Mouse (Mus musculus) lung, postnatal 4 days (tissue): ENCODE results near the gene Kidins220.
A peak's percentile ranks its signal among the peaks of the same experiment; 100 is the strongest.

Experiments used
- DNase-seq, 2 experiments: peaks; one replicate each; pipeline ENCODE4 v3.0.0; 2021

Gene Kidins220

DNA sequence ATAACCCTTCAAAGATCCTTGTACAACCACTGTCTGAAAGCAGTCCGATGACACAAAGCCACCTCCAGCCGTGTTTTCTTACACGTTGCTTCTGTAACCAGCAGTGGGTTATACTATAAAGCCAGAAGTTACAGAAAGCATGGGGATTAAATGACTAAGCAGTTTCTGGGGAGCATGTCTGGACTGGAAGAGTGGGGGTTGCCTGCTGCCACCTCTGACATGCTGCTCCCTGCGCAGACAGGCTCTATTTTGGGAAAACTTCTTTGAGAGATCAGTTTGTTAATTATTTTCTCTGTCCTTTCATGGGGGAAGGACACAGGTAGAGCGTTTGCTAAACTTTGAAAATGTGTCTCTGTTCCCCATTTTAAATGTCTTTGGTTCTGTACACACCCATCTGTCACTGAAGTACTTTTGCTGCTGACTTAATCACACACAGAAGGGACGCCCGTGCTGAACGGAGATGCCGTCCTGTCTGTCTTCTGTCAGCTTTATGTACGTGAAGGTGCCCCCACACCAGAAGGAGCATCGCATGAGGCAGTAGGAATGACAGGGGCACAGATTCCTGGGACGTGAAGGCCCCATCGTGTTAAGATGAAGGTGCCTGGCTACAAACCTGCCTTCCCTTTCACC is 11.2 kb upstream of the Kidins220 start:
- no peak for DNase-seq

DNA sequence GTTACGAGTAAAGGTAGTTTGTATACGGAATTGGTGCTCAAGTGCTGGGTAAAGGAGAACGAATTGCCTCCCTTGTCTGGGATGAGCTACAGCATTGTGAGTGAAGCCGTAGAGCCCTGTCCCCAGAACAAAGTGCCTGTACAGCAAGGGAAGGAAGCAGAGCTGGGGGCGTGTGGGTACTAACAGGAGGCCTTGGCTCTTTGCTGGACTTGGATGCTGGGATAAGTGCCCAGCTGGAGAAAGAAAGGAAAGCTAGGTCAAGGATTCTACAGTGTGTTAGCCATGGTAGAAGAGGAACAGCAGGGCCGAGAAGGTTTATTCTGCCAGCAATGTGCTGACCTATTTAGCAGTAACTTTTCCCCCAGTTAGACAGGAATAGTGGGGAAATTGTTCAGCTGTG is 9.3 kb upstream of the Kidins220 start:
- no peak for DNase-seq

DNA sequence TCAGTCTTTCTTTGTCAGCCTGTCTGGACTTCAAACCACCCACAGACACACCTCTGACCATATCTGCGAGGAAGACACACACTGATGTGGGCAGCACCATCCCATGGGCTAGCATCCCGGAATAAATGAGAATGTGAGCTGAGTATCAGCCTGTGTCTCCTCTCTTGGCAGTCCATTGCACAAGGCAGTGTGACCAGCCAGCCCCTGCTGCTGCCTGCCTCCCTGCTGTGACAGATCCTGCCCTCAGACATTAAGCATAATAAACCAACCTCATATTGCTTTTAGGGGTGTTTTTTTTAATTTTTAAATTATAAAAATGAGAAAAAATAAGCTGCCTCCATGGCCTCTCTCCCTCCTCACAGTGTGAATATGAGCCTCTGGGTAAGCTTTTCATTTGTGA is 8.7 kb upstream of the Kidins220 start:
- DNase-seq: no peak

DNA sequence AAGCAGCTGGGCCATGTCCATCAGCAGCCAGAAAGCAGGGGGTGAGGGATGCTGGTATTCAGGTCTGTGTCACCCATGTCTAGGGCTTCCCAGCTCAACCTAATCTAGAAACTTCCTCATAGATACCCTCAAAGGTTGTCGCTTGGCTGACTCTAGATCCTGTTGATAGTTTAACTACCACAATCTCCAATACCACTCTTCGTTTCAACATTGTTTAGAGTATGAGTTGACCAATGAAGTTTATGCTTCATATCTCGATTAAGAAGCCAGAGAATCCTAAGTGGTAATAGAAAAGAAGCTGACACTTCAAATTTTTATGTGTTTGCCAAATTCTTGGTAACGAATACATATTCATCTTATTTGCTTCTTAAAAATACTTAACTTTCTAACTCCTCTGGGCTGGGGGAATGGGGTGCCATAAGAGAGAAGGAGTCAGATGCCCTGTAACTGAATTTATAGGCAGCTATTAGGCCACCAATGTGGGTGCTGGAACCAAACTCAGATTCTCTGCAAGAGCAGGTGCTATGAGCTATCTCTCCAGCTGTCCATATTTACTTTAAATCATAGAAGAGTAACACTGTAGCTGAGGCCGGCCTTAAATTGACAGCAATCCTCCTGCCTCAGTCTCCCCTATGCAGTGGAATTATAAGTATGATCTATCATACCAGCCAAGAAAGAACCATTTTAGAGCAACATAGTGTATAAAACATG is 3.1 kb upstream of the Kidins220 start:
- DNase-seq: no peak

DNA sequence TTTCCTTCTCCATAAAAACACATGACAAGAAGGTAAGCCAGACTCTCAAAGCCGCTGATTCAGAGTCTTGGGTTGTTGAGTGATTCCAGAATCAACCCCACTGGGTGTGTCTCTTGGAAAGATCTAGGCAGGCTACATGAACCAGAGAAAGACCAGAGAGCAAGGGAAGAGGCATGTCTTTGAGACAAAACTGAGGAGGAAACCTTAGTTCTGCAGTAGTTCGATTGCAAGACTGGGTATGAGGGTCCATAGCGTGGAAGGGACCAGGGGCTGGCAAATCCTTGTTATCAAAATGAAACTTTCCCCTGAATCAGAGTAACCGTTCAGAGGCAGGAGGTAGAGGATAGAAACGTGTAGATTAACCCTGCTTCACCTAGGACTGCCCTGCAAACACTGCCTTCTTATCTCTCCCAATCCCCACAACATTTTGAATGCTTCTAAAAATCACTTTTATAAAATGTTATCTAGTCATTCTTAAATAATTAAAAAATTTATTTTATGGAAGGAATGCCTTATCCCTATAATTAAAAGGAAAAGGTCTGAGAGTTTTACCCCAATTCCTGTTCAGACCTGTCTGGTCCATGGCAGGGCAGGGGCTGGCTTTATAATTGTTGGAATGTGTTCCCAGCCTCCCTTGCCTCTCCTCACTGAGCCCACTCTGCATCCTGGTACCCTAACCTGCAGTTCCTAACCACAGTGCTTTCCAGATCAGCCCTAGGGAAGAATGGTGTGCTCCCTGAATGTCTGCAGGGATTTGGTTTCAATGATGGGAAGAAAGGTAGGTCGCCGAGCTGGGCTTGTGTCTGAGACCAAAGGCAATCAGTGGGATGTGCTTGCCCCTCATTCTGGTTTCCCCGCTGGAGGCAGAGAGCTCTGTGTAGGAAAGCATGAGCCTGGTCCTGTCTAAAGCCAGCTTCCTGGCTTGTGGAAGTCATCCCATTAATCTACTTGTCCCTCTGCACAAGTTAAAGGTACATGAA is 2.1 kb upstream of the Kidins220 start:
- DNase-seq: no peak

DNA sequence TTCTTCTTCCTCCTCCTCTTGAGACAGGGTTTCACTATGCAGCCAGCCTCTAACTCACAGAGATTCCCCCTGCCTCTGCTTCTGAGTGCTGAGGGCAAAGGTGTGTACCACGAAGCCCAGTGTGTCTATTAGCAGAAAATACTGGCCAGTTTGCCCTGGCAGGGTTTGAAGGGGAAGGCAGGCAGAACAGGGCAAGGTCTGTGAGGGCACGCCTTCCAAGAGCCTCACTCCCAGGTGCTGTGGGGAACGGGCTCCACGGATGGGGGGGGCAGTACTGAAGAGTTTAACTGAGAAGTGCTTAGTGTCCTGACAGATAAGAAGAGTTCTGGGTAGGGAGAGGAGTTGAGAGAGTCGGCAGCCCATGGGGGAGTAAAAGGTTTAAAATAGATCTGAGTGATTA is 1.1 kb upstream of the Kidins220 start:
- DNase-seq: no peak

DNA sequence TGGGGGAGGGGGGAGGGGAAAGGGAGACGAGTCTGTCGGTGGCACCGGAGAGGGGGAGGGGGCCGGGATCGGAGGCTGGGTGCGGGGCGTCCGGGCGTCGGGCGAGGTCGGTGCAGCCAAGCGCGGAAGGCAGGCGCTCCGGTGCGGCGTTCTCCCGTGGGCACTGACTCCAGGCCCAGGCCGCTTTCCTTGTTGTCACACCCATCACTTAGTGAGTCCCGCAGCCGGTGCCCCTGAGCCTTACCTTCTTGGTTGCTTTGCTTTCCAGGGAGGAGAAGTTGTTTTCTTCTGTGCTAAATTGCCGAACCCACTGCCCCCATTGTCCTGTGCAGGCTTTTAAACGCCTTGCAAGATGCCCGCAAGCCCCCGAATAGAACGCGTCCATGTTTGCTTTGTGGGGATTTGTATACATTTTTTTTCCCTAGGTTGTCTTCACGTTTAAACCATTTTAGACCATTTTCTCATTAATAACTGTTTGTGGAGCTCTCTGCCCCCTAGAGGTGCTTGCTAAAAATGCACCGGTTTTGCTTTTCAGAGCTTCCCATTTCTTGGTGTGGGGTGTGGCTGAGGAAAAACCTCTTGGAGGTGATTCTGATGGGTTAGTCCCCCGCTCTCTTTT is 499 bp downstream of the Kidins220 start:
- peak in 1 of 2 experiments; percentile 73 for DNase-seq

DNA sequence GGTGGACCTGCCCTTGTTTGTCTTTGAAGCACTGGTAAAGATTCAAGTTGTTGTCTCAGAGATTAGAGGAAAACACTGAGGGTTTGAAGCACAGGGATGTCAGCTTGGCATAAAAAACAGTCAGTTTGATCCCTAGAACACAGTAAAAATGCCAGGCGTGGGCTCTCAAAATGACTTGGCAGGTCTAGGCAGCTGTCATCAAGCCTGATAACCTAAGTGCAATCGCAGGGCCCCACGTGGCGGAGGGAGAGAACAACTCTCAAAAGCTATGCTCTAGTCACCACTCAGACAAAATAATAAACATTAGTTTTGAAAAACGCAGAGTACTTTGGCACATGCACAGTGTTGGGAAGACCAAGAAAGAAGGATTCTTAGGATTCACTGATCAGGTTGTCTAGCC is 10.5 kb downstream of the Kidins220 start:
- no peak for DNase-seq

DNA sequence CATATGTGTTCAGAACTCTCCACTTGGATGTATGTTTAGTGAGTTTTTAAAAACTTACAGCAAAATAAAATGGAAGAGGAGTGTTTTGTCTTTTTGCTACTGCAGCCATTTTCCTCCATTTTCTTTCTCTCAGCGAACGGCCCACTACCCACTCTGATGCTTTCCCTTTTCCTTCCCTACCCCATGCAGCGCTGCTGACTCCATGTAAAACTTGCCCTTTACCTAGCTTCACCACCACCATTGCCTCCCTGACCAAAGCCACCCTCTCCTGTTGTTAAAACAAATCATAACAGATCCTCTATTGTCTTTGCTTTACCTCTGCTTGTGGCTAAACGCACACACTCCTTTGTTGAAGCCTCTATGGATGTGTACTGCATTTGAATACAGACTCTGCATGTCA is 20.6 kb downstream of the Kidins220 start:
- DNase-seq: no peak

DNA sequence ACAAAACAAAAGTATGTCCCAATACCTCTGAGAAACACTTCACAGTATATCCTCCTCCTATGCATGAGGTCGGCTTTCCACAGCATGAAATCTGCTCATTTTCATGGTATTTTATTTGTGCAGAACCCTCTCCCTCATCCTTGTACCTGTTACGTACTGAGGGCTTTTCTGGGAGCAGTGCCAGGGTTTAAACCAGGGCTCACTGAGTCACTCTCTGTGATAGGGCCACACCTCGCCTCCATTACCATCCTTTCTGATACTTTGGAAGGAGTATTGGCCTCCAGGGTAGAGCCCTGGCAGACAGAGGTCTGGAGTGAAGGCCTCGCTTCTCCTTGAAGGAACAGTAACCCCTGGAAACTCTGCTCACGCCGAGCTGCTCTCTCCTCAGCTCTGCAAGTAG is 30.6 kb downstream of the Kidins220 start:
- DNase-seq: no peak

DNA sequence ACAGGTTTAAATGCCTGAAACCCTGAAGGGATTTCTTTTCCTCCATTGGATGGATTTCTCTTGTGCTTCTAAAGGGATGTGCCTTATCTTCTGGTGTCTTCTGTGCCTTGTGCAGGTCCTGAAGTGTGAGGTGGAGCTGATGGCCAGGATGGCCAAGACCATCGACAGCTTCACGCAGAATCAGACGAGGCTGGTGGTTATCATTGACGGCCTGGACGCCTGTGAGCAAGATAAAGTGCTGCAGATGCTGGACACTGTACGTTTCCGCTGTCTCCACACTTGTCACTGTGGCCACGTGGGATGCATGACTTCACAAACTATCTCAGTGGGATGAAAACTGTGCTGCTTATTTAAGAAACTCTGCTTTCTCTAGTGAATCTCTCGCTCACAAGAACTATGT is 35.2 kb downstream of the Kidins220 start:
- no peak for DNase-seq

DNA sequence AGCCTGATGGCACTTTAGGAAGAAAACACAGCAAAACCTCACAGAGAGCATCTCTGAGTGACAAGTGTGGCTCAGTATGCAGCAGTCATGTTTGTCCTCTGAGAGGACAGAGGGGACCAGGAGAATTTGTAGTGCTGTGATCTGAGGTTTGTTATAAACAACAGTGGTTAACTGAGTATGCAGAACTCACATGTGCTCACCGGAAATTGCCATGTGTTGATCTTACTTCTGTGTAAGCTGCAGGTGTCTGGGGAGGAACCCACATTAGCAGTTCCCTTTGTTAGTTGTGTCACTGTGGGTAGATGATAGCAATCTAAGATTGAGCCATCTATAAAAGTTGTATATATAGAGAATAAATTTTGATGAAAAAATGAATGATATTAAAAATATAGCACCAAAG is 35.7 kb downstream of the Kidins220 start:
- no peak for DNase-seq

DNA sequence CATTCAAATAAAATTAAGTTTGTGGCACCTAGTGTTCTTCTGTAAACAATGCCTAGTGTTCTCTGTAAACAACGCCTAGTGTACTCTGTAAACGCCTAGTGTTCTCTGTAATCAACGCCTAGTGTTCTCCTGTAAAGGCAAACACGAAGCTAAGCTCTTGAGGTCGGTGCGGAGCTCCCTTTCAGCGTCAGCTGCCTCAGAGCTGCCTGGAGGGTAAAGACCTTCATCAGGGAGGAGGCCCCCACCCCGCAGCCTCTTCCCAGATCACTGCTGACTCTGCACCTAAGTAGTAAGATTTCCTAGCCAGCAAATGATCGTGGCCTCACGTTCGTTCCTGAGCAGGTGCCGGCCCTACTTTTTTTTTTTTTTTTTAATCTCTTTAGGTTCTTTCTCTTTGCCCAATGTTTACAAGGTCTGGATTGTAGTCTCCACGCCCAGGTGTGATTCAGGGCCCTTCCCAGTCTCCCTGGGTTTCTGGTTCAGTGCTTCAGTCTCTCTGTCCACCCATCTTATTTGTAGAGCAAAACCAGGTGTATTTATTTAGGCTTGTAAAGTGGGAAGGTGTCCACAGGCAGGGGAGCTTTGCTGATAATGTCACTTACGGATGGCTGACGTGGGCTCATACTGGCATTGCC is 37.1 kb downstream of the Kidins220 start:
- no peak for DNase-seq

DNA sequence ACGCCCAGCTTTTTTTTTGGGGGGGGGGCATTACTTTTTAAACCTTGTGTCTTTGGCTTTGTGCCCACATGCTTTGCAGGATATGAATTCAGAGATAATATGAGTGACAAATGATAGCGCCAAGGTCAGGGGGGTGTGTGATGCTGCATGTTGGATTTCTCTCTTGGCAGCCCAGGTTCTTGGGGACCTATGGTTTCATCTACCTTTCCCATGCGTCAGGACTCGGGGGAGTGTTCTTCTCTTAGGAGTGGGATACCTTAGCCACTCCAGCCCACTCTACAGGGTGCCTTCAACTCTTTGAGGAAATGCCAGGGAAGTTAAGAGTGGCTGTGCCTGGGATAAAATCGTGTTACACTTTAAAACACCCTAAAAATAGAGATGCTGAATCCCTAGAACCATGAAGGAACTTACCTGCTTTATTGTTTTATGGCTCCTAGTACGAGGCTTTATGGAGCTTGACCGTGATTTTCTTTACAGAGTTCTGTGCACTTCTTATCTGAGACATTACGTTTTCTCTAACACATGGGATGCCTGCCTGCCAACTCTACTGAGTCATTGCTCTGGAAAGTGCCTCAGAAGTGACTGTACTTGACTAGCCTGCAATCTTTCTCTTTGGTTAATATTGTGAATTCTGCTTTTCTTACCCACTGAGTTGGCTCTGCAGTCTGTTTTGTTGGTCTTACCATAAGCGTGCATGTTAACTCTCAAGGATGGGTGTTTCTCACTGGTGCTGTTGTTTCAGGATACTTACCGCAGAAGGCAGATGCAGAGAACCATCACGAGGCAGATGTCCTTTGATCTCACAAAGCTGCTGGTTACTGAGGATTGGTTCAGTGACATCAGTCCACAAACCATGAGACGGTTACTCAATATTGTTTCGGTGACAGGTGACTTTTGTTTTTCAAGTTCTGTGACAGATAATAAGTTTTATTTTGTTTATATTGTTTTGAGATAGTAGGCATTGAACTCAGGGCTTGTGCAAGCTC is 38.1 kb downstream of the Kidins220 start:
- DNase-seq: no peak

DNA sequence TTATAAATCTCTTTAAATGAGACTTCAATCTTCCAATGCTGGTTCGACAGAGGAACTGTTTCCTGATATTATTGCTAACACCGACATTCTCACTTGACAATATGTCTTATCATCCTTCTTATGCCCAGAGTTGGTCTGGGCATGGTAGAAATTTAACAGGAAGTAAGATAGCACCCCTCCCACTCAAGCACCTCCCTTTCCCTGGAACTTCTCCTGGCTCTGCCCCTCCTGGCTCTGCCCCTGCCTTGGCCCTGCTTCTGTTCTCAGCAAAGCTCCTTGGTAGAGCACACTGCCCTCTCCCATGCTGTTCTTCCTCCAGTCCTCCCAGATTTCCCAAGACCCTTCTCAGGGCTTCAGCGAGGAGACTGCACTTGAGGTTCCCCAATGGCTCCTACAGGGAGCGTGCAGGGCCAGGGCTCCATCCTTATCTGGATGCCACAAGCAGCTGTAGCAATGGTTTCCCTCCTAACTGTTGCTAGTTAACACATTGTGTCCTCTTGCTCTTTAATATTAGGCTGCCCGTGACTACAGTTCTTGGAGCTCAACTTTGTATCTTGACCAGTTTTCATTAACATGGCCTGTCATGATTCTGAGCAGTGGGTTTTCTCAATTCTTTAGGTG is 39.7 kb downstream of the Kidins220 start:
- DNase-seq: no peak

DNA sequence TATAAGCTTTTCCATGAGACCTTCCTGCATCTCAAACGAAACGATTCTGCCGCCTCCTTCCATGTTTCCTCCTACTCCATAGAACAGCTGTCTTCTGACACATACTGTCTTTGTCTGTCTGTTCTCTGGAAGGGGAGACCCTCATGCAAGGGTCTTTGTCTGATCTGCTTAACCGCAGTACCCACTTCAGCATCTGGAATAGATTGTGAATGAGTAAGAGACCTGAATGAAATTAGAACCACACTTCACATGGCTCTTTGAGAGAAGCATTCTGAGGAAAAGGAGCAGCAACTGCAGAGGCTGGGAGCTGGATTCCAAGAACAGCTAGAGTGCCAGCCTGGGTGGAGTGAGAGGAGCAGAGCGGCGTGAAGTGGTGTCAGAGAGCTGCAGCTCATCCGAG is 40.2 kb downstream of the Kidins220 start:
- no peak for DNase-seq

DNA sequence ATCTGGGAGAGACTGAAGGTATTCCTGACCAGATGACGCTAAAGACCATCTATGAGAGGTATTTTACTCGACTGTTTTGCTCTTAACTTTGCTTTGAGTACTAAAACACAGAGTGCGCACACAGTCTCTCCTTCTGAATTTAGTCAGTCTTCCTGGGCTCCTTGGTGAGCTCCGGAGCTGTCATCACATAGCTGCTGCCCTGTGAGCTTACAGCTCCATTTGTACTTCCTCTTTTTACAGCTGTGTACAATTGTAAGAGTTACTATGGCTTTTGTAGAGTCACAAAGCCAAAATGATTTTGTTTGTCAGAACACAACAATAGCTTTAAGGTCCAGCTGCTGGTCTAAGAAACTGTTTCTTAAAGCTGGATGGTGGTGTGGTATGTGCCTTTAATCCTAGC is 42.3 kb downstream of the Kidins220 start:
- no peak for DNase-seq

DNA sequence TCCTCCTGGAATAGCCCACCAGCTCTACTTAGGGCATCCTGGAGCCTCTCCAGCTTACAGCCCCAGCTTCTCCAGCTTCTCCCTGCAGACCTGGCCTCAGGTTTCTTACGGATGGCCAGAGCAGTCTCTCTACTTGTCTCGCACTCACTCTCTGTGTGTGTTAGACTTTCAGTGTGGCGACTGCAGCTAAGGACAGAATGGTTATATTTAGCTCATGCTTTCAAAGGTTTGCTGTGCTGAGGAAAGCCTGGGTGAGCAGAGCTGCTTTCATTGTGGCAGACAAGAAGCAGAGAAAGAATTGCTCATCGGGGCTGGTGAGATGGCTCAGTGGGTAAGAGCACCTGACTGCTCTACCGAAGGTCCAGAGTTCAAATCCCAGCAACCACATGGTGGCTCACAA is 46.3 kb downstream of the Kidins220 start:
- DNase-seq: no peak

DNA sequence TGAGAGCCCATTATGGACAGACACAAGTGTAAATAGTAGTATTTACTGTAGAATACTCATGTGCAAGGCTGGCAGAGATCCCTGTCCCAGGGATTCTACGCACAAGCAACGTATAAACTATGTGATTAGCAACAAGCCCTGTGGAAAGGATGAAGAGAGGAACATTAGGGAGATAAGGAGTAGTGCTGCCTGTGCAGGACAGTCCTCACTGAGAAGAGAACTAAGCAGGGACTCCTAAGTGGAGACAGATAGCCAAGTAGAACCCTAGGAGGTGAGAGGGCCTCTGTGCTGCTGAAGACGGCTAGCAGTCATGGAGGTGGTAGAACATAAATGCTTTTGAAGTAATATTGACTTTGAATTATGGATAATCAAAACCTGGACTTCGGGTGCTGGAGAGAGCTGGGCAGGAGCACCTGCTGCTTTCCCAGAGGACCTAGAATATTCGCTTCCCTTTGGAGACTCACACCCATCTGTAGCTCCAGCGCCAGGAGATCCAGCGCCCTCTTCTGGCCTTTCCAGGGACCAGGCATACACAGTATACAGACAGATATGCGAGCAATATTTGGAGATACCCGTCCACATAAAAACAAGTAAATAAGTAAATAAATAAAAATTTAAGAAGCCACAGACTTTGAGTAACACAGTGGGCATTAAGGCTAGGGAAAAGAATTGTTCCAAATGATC is 50.3 kb downstream of the Kidins220 start:
- no peak for DNase-seq

DNA sequence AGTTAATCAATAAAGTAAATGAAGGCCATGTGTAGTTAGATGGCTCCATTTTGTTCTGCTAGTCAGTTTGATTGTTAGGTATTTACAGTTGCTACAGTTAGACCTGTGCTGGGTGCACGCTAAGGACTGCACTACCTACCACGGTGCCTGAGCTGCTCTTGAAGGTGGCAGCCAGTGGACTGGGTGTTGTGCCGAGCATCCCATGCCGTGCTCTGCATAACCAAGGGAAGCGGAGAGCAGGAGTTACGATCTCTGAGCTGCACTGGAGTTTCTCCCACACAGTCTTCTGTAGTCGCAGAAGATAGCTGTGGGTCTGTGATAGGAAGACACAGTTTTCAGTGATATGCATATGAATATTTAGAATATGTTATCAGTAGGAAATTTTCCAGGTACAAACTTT is 51.6 kb downstream of the Kidins220 start:
- no peak for DNase-seq
